Mouse (Mus musculus) heart, adult 2 months (tissue): Measurements from ENCODE around the gene Mien1.

Experiments used
- EP300 ChIP-seq: fragments of 200-500 bp; IDR thresholded peaks from 2 replicates; pipeline ENCODE4 v1.6.1; 2011; ENCODE audit warnings: low read depth, low read length, control low read depth; ENCODE audit not compliant: insufficient read depth
- POLR2A ChIP-seq: fragments of 200-500 bp; IDR thresholded peaks from 2 replicates; pipeline ENCODE4 v1.6.1; 2011; ENCODE audit warnings: mild to moderate bottlenecking, low read depth, low read length, control low read depth; ENCODE audit not compliant: insufficient read depth

- no peak for TF ChIP-seq EP300
- no peak for TF ChIP-seq POLR2A
Observed at GRCm38 (mm10) chr11:98481231-98481630, 42.4 kb upstream of the Mien1 start.
